Comparison of ENCODE assay signal across 10 mouse cellular contexts in genomic region chr13:91038636-91039035, GRCm38 (mm10).
"Had no signal": no experiment of that assay in that cellular context is flagged by ENCODE, and none has a peak within 500 bp of the region (broad histone marks: within the 10 kb centered on the region; RNA-seq: fewer than 3 reads in every experiment).

No protein-coding gene starts in this region.

- H3K4me2 ChIP-seq: hindbrain, embryonic 13.5 days; limb, embryonic 12.5 days; limb, embryonic 15.5 days had no signal

- H3K36me3 ChIP-seq: heart, embryonic 10.5 days; heart, embryonic 12.5 days; hindbrain, embryonic 13.5 days; hindbrain, embryonic 15.5 days; kidney, embryonic 15.5 days; limb, embryonic 12.5 days; limb, embryonic 15.5 days had no signal

- DNase-seq: gastrocnemius, postnatal 25 days had no signal

- H3K4me1 ChIP-seq: hindbrain, embryonic 13.5 days; kidney, embryonic 15.5 days had no signal

- H3K9me3 ChIP-seq: heart, embryonic 10.5 days; heart, embryonic 12.5 days; hindbrain, embryonic 13.5 days; hindbrain, embryonic 15.5 days; kidney, embryonic 15.5 days; limb, embryonic 12.5 days; limb, embryonic 15.5 days had no signal

- H3K27me3 ChIP-seq: heart, embryonic 12.5 days; hindbrain, embryonic 13.5 days; hindbrain, embryonic 15.5 days; kidney, embryonic 15.5 days; limb, embryonic 12.5 days; limb, embryonic 15.5 days had no signal

- H3K4me3 ChIP-seq: gastrocnemius, adult 2 months; hindbrain, embryonic 13.5 days; hindbrain, embryonic 15.5 days; kidney, embryonic 15.5 days; limb, embryonic 12.5 days; limb, embryonic 15.5 days had no signal

- H3K9ac ChIP-seq: heart, embryonic 12.5 days; hindbrain, embryonic 15.5 days; kidney, embryonic 15.5 days; limb, embryonic 12.5 days; limb, embryonic 15.5 days had no signal

- H3K27ac ChIP-seq: gastrocnemius, adult 2 months; kidney, embryonic 15.5 days; kidney, postnatal 0 days had no signal
